Mouse (Mus musculus): ENCODE measurements around the gene Zfp526. TPM values are rescaled to one million over a fixed set of nuclear protein-coding genes. Genes with fewer than 3 reads are reported as not detected.

The Zfp526 gene
- polyA plus RNA-seq, 1 experiment from 2014 or later: 1.2 TPM

DNA sequence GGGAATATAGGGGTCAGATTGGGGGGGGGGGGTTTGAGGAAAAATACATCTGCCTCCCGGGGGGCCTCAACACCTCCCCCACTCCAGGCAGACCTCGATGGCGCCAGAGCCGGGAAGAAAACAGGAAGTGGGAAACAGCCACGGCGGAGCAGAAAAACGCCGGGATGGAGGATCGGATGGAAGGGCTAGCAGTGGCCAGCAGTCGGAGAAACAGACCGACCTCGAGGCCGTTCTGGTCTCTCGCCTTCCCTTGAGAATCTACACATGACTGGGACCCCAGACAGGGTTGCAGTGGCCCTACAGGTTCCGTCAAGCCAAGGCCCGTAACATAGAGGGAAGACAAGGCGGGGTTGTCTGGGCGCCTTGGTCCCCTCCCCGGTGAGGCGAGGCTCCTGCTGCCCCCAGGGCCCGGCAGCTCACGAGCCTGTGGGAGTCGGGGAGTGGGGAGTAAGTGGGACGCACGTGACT, 27.7 kb downstream of the Zfp526 start:
- peak; percentile 5 for ATAC-seq

DNA sequence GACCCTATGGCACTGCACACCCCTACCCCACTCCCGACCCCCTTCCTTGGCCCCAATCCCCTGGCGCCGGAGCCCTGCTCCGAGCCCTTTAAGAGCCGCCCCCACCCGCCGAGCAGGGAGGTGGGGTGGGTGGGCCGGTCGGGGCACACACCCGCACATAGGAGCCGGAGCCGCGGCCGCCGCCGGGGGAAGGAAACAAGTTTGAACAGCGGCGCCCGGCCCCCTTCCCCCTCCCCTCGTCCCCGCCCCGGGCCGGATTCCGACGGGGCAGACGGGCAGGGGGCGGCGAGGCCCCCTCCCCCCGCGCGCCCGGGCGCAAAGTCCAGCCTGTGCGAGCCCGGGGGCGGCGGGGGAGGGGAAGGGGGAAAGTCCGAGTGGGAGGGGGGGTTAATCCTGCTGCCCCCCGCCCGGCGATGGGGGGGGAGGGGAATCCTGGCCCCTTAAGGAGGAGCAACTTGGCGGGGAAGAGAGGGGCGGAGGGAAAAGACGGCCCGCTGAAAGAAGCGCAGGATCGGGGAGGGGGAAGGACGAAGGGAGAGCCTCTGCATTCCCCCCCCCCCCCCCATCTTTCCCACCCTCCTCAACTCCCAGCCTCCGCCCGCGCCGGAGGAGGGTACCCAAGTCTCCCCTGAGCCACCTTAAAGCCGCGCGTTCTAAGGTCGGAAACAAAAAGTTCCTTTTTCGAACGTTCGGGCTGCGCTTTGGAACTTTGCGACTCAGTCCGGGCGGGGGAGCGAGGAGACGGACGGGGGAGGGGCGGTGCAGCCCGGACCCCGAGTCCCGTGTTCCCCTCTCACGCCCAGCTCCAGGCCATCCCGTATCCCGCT, 28.3 kb downstream of the Zfp526 start:
- ATAC-seq (peak; percentile 50), DNase-seq (peak; percentile 81)
- Histone ChIP-seq H3K36me3 (replicated peaks; ENCODE audit: insufficient read depth, low read length) (peaks cover 16% of the 10 kb centered on the region; the same call in 1 of the 2 replicates), H3K9ac (replicated peaks) (peak overlapping the region; percentile 91), H3K27me3 (ENCODE audit: insufficient read depth, low read length) (no peaks in the 10 kb centered on the region), H3K9me3 (ENCODE audit: low read length) (no peaks in the 10 kb centered on the region), H3K4me2 (ENCODE audit: low read depth, low read length) (peak overlapping the region; percentile 88), H3K4me1 (ENCODE audit: insufficient read depth) (peaks cover 41% of the 10 kb centered on the region), H3K4me3 (ENCODE audit: low read depth, low read length) (peak overlapping the region; percentile 74), H3K27ac (ENCODE audit: low read depth) (peak overlapping the region; percentile 97)
- 2% methylated on average over 36 of the region's 73 CpGs for WGBS (ENCODE audit: insufficient replicate concordance)
- no peak for TF ChIP-seq CTCF (IDR thresholded peaks at IDR 0.05; ENCODE audit: low read depth)

More for the DNA sequence above, 27.7 kb downstream of the Zfp526 start:
- Histone ChIP-seq H3K27ac (ENCODE audit: low read depth) (peak overlapping the region; percentile 97), H3K36me3 (replicated peaks; ENCODE audit: insufficient read depth, low read length) (peaks cover 17% of the 10 kb centered on the region; the same call in 1 of the 2 replicates), H3K27me3 (ENCODE audit: insufficient read depth, low read length) (no peaks in the 10 kb centered on the region), H3K4me3 (ENCODE audit: low read depth, low read length) (peak overlapping the region; percentile 74), H3K4me2 (ENCODE audit: low read depth, low read length) (peak overlapping the region; percentile 88), H3K4me1 (ENCODE audit: insufficient read depth) (peaks cover 41% of the 10 kb centered on the region), H3K9ac (replicated peaks) (peak overlapping the region; percentile 91), H3K9me3 (ENCODE audit: low read length) (no peaks in the 10 kb centered on the region)
- WGBS (ENCODE audit: insufficient replicate concordance): under 1% methylated on average over 23 of the region's 25 CpGs
- no peak for TF ChIP-seq CTCF (IDR thresholded peaks at IDR 0.05; ENCODE audit: low read depth)
- TF ChIP-seq EP300 (IDR thresholded peaks at IDR 0.05; ENCODE audit: low read depth): no peak
- no peak for DNase-seq

DNA sequence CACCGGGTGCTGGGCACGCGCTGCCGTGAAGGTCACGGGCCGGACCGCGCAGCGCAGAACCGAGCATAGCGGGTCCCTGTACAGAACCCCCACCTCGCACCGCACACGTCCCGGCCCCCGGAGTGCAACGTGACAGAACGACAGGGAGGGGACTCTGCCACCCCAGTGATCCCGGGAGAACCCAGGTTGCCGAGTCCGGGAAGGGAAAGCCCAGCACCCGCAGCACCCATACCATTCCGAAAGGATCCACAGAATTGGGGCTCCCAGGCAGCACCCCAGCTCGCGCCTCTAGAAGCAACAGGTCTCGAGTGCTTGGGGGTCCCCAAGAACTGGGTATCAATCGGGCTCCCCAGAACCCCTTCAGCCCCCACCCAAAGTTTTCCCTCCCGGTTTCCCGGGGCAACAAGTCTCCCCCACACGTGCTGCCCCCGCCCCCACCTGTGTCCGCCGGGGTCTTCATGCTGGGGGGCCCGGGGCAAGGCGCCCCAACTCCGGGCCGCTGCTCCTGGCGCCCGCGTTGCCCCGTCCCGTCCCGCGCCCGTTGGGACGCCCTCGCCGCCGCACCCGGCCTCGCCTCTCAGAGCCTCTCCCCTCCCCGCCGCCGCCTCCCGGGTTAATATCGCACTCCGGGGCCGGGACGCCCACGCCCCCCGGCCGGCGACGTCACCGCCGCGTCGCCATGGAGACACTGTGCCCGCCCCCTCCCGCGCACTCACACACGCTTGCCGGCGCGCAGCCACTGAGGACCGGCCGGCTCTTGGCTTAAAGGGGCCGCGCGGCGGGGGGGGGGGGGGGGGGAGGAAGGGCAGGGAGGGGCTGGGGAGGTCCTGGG, 29.1 kb downstream of the Zfp526 start, which contains the start of gene Erf:
Gene Erf (minus strand): TSS at position 621 of the 832 bp plus-strand sequence.
- WGBS (ENCODE audit: insufficient replicate concordance): under 1% methylated on average over 64 of the region's 81 CpGs
- Histone ChIP-seq H3K4me3 (ENCODE audit: low read depth, low read length) (peak within 1 kb of the TSS; percentile 74), H3K9me3 (ENCODE audit: low read length) (no peaks in the 10 kb centered on the region), H3K36me3 (replicated peaks; ENCODE audit: insufficient read depth, low read length) (peaks cover 9% of the 10 kb centered on the region; the same call in 1 of the 2 replicates), H3K4me1 (ENCODE audit: insufficient read depth) (peaks cover 41% of the 10 kb centered on the region), H3K27me3 (ENCODE audit: insufficient read depth, low read length) (no peaks in the 10 kb centered on the region), H3K27ac (ENCODE audit: low read depth) (peak within 1 kb of the TSS; percentile 97), H3K4me2 (ENCODE audit: low read depth, low read length) (peak within 1 kb of the TSS; percentile 88), H3K9ac (replicated peaks) (peak within 1 kb of the TSS; percentile 91)
- TF ChIP-seq CTCF (IDR thresholded peaks at IDR 0.05; ENCODE audit: low read depth): no peak
- no peak for TF ChIP-seq EP300 (IDR thresholded peaks at IDR 0.05; ENCODE audit: low read depth)
- DNase-seq (peak; percentile 97), ATAC-seq (peak; percentile 85)

DNA sequence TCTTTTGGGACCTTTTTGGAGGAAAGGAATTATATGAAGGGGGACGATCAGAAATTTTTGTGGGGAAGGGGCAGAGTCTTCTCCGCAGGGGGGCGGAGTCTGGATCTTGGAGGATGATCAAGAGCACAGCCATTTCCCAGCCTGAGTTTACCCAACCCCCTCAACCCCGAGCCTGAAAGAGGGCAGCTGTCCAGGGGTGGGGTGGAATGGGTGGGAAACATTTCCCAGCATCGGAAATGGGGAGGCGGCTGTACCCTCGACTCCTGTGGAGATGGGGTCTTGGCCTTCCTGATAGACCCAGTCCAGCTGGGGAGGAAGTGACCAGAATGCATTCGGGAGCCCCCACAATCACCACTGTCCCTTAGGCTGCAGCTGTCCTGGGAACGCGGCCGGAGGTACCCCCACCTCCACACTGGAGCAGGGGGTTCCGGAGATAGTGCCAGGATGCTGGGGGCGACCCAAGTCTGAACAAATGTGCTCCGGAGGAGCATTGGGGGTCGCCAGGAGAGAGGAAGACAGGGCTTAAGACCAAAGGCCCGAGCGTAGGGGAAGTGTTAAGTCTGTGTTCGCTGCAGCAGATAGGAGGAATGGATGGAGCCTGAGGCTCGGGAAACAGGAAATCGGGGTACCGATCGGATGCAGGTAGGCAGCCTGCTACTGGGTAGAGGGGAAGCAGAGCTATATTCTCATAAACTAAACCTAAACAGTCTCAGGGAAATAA, 30.0 kb downstream of the Zfp526 start:
- Histone ChIP-seq H3K4me1 (ENCODE audit: insufficient read depth) (peaks cover 40% of the 10 kb centered on the region), H3K27ac (ENCODE audit: low read depth) (peak overlapping the region; percentile 77)
- DNase-seq: peak; percentile 52

DNA sequence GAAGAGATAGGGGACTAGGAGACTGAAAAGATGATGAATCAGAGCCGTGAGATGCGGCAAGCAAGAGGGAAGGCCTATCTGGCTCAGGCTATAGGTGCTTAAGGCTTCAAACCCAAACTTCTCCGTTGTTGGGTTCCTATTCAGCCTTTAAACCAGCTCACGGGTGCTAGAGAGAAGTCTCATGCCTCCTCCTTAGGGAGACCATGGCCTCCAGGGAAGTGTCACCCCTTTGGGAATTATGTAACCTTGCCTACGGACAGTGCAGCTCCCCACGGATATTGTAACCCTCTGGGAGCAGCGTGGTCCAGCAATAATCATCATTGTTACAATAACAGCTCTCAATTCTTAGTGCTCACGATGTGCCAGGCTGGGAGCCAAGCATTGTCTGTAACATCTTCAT, 30.6 kb downstream of the Zfp526 start:
- no peak overlapping the region for H3K9ac ChIP-seq (replicated peaks)
- no peaks in the 10 kb centered on the region for H3K36me3 ChIP-seq (replicated peaks; ENCODE audit: insufficient read depth, low read length)
- WGBS (ENCODE audit: insufficient replicate concordance): 42% methylated on average over 8 of the region's 8 CpGs
- H3K9me3 ChIP-seq (ENCODE audit: low read length): no peaks in the 10 kb centered on the region
- peak overlapping the region; percentile 88 for H3K4me2 ChIP-seq (ENCODE audit: low read depth, low read length)
- peak overlapping the region; percentile 74; the same call in 1 of the 2 replicates for H3K4me3 ChIP-seq (ENCODE audit: low read depth, low read length)
- H3K27ac ChIP-seq (ENCODE audit: low read depth): peak overlapping the region; percentile 77
- H3K27me3 ChIP-seq (ENCODE audit: insufficient read depth, low read length): no peaks in the 10 kb centered on the region
- no peak for ATAC-seq
- H3K4me1 ChIP-seq (ENCODE audit: insufficient read depth): peaks cover 36% of the 10 kb centered on the region
- DNase-seq: no peak
- TF ChIP-seq CTCF (IDR thresholded peaks at IDR 0.05; ENCODE audit: low read depth) (no peak), EP300 (IDR thresholded peaks at IDR 0.05; ENCODE audit: low read depth) (no peak)

More for the DNA sequence above, 30.0 kb downstream of the Zfp526 start:
- no peaks in the 10 kb centered on the region for H3K27me3 ChIP-seq (ENCODE audit: insufficient read depth, low read length)
- H3K9me3 ChIP-seq (ENCODE audit: low read length): no peaks in the 10 kb centered on the region
- ATAC-seq: no peak
- 8% methylated on average over 22 of the region's 22 CpGs for WGBS (ENCODE audit: insufficient replicate concordance)
- peak overlapping the region; percentile 74 for H3K4me3 ChIP-seq (ENCODE audit: low read depth, low read length)
- peak overlapping the region; percentile 91 for H3K9ac ChIP-seq (replicated peaks)
- H3K36me3 ChIP-seq (replicated peaks; ENCODE audit: insufficient read depth, low read length): no peaks in the 10 kb centered on the region
- no peak for TF ChIP-seq CTCF (IDR thresholded peaks at IDR 0.05; ENCODE audit: low read depth)
- TF ChIP-seq EP300 (IDR thresholded peaks at IDR 0.05; ENCODE audit: low read depth): no peak
- H3K4me2 ChIP-seq (ENCODE audit: low read depth, low read length): peak overlapping the region; percentile 88

Data from liver, postnatal 0 days (tissue).